Mouse (Mus musculus): Measurements from ENCODE around the gene Tmem132b.

Tmem132b gene

DNA sequence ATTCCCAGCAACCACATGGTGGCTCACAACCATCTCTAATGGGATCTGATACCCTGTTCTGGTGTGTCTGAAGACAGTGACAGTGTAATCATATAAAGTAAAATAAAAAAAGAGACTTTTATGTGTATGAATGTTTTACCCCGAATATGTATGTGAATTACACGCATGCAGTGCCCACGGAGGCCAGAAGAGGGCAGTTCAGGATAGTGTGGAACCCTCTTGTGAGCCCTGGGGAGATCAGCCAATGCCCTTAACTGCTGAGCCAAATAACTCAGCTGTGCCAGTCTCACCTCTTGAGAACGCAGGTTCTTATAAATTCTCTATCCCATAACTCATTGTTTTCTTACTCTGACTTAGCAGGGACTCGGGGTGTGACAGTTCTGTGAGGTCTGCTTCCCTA lies 12.9 kb upstream of the Tmem132b start:
- peak; percentile 52 for DNase-seq

DNA sequence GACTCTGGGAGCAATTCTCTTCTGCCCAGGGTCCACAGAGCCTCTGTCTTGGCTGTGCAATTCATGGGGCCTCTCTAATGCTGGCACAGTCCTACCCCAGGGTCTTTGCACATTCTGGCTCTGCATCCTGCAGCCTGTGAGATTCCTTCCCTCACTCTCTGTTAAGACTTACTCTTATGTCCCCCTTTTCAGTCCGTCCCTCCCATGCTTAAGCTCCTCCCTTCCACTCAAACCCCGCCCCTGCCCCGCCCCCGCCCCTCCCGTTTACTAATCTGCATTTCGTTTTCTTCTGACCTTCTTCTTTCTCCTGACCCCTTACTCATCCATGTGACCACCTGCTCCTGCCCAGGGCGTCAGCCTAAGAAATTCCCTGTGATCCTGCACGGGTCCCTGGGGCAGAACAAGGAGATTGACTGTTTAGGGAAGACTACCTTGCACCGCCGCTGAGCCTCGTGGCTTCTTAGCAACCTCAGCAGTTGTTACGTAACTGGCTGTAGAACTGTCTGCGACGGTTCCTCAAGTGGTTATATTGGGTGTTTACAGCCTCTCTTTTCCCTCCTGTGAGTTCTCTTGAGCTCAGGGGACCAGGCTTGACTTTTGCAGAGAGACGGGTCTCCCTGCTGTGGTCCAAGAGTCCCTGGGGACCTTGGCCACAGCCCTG lies 10.5 kb upstream of the Tmem132b start:
- DNase-seq = peak; percentile 67

DNA sequence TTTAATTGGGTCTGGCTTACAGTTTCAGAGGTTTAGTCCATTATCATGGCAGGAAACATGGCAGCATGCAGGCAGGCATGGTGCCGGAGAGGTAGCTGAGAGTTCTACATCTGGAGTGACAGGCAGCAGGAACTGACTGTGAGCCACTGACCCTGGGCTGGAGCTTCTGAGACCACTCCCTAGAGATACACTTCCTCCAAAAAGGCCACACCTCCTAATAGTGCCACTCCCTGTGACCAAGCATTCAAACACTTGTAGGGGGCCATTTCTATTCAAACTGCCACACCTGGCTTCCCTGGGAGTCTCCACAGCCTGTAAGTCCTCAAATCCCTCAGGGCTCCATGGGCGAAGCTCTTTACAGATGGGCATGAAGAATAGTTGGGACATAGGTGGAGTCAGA lies 8.2 kb upstream of the Tmem132b start:
- DNase-seq = no peak

DNA sequence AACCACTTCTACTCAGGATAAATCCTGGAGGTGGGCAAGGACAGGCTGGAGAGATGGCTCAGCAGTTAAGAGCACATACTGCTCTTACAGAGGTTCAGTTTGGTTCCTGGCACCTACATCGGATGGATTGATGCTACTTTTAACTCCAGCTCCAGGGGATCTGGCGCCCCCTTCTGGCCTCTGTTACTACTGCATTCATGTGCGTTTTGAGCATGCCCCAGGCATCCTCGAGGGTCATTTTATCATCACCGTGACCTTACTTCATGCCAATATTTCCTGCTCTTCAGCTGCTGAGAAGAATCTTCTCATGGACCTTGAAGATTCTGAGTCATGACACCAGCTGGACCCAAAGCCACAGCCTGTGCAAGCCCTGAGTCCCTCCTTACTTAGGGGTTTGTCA lies 6.1 kb upstream of the Tmem132b start:
- no peak for DNase-seq

DNA sequence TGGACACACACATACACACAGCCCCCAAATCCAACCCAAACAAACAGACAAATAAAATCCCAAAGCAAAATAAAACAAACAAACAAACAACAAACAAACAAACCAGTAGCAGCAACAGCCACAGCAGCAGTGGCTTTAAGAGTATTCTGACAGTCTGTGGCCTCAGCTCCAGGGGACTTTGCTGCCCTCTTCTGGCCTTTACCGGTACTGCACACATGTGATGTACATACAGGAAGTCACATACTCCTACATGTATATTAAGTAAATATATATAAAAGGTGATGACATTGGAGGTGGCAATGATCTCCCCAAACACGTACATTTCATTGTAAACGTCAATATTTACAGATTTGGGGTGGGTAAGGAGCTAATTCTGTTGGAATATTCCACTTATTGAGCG lies 5.1 kb upstream of the Tmem132b start:
- peak; percentile 38 for DNase-seq

DNA sequence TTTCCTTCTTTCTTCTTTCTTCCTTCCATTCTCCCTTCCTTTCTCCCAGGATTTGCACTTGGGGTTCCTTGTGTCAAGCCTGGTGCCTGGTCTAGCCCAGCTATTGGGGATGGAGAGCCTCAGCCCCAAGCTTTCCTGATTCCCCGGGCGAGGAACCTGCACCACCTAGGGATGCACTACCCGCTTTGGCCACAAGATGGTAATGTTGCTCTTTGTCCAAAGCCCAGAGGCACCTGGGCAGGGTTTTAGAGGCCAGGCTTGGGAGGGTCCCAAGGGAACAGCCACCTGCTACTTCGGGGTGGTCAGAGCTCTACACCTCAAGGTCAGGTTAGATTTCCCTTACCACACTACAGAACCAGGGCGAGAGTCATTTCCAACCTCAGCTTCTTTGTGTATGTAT lies 2.5 kb upstream of the Tmem132b start:
- DNase-seq = peak; percentile 66

DNA sequence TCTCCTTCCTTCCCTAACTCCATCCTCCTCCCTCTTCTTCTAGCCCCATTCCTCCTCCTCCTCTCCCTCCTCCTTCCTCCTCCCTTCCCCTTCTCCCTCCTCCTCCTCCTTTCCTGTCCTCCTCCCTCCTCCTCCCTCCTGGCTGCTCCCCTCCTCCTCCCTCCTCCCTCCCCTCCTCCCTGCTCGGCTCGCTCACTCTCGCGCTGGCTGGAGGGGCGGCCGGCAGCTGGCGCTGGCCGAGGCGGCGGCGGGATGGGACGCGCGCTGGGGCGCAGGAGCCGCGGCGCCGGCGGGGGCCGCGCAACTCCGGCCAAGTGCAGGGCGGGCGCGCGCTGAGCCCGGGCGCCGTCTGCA lies 594 bp downstream of the Tmem132b start:
- no peak for DNase-seq

DNA sequence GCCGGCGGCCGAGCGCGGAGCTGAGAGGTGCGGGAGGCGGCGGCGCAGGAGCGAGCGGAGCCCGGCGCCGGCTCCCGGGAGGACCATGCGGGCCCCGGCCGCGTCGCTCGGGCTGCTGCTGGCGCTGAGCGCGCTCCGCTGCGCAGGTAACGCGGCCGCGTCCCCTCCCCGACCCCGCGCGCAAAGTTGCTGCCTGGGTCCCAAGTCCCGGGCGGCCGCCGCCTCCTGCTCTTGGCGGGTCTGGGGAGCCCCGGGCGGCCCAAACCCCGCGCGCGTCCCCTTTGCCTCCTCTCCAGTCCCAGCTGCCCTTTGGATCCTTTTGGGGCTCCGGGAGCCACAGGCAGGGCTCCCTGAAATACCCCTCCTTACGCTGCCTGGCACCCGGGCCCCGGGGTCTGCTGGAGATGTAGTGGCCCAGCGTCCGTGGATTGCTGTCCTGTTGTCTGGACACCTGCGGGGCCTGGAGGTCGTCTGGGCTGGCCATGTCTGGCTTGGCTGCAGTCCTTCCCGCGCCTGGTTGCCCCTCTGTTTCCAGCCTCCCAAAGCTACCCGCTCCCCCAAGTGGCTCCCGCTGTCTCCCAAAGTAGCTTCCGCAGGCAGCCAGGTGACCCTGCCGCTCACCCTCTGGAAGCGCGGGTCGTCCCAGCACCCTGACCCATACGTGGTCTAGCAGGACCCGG lies 1.1 kb downstream of the Tmem132b start:
- DNase-seq = no peak

DNA sequence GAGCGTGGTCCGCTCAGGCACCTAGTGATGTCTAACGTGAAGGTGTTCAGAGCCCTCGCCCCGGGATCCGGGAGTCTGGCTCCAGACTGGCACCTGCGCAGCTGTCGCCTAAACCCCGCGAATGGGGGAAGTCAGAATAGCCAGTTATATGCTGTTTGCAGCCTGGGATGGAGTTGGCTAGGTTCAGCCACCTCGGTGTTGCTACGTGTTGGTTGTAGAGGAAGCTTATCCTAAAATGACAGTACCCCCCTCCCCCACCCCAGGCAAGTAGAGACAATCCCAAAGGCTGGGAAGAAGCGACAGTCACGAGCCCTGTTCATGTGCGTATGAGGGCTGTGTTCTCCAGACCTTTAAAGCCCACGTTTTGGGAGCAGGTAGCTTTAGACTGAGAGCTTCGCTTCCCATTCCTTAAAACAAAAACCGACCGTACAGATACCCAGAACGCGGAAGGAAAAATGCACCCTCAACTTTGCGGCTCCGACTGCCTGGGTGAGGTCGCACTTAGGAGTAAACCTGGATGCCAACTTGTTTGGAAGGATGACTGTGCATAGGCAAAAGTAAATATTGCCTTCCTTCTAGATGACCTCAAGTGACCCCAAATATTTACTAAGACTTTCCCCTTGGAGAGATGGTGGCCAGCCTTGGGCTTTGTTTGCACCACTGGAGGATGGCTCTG lies 1.8 kb downstream of the Tmem132b start:
- no peak for DNase-seq

DNA sequence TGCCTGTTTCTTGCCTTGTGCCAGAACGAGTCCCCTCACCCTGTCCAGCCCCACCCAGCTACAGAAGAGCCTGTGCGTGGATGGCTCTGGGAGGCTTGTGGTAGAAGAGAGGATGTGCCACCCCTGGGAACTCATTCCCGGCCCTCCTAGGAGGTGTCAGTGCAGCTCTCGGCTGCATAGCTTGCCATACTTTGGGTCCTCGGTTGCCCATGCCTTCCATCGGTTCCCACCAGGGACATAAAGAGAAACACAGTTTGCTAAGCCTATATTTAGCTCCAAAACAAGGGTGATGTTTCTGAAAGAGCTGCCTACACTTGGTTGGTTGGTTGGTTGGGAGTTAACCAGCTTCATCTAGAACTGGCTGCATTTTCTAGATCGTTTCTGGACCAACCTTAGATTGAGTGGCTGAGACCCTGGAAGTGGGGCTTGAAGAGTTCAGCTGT lies 2.6 kb downstream of the Tmem132b start:
- DNase-seq = no peak

DNA sequence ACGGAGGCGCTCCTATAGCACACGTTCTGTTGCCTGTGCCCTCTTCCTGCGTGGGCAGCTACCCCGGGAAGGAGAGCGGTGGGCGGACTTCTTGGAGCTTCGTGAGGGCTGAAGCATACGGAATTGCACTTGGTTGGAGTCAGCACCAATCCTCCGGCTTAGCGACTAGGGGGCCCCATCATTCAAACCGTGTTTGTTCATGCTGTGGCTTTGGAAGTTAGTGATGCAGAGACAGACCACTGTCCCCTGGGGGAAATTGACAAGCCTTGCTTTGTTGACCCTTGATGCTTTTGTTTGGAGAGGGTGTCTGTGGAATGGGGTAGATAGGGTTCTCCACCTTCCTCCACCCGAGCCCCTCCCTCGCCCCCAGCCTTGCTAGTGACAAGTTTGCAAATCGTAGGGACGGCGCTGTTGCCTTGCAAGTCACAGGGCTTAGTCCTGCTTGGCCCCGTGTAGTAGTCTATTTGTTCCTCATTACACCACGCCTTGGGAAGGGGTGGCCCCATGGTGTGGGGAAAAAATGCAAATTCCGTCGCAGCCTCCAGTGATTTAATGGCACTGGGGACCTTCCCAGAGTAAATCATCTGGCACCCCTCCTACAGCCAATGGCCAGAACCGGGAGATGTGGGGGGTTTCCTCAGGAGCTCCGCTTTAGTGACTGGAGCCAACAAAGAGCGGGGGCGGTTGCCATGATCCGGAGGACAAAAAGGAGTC lies 3.2 kb downstream of the Tmem132b start:
- no peak for DNase-seq

DNA sequence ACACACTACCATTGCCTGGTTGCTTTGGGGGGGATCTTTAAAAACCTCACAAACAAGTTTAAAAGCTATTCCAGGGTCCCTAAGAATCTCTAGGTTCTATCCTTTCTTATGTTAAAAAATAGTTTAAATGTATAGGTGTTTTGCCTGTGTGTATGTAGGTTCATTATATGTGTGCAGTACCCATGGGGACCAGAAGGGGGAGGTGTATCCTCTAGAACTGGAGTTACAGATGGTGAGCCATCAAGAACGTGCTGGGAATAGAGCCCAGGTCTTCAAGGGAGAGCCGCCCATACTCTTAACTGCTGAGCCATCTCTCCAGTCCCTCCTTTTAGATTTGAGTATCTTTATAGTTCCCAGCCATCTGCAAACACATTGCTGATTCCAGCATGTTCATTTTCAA lies 13.5 kb downstream of the Tmem132b start:
- no peak for DNase-seq

DNA sequence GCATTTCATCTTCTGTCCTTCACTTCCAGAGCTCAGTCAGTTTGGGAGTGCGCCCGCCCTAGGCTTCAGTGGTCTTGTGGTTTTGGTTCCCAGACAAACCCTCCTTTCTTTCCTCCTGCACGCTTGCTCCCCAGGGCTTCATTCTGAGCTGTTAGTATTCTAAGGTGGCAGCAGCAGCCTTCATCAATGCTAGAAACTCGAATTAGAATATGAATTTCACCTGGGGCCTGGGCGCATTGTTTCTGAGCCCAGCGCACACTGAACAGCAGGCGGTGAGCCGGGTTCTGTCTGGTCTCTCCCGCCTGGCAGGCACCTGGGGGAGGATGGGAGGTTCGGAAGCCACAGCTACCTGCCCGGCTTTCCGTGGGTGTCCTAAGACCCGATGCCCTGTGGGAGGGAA lies 14.7 kb downstream of the Tmem132b start:
- DNase-seq = no peak

DNA sequence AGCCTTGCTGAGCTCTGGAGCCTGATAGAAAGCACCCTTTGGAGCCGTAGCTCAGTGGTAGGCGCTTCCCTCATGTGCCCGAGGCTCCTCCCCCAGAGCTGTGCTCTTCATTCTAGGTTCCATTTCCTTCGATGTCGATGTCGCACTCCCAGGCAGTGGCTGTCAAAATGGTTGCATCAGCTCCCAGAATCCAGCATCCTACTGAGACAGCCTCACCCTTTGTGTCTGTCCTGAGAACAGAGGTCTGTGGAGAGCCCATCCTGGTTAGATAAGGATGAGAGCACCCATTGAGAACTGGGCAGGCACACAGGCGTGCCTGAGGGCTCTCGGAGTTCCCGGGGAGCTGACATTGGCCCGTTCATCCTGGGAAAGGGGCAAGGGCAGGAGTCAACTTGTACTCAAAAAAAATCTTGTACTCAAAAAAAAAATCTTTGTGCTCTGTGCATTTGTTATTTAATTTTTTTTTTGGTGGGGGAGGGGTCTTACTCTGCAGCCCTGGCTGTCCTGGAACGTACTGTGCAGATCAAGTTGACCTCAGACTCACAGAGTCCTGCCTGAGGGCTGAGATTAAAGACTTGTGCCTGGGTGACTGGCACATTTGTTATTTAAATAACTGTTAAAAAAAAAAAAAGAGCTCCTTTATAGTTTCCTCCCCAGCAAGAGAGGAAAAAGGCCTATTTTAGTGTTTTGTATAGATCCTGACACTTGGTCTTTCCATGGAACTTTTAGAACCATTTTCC lies 18.3 kb downstream of the Tmem132b start:
- DNase-seq = no peak

DNA sequence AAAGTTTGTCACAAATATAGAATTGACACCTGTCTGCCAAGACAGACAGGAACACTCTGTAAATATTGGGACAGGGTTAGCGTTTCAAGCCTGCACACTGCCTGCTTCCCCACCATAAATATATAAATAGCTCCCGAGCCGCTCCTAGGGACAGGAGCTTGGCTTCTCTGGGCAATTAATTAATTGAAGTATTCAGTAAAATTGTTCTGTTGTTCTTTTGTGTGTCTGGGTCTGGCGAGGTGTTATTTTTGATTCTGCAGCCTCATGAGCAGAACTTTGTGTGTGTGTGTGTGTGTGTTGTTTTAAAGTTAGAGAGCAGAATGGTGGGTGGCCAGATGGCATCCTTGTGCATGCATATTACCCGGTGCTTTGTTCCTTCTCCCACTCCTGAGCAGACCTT lies 24.2 kb downstream of the Tmem132b start:
- DNase-seq = no peak

DNA sequence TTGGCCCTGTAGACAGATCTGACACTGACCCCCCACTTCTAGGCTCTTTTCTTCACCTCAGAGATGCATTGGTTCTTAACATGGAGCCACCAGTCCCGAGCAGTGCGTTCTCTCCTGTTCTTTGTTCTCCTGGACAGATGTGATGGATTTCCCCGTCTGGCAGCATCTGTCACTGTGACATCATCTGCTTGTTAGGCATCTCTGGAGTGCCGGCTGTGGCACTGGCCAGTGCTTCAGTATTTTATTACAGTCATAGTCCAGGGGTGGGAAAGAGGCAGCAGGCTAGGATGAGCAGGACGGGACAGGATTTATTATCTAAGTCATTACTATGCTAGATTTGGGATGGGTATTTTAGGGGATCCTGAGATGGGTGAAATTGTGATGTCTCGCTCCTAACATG lies 31.9 kb downstream of the Tmem132b start:
- no peak for DNase-seq

DNA sequence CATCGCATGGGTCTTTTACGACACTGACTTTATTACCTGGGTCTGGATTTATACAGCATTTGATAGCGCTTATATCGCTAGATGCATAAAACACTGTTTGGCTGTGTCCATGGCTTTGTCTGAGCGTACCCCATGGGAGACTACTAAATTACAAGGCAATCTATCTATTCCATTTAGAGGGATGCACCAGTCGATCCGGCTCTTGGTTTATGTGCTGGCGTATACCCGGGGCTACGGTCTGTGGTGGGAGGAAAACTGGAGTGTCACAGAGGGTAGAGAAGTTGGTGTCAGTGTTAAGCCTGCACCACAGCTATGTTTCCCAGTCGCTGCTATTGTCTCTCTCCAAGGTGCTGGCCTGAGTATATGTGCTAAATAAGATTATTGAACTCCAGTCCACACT lies 34.2 kb downstream of the Tmem132b start:
- no peak for DNase-seq

DNA sequence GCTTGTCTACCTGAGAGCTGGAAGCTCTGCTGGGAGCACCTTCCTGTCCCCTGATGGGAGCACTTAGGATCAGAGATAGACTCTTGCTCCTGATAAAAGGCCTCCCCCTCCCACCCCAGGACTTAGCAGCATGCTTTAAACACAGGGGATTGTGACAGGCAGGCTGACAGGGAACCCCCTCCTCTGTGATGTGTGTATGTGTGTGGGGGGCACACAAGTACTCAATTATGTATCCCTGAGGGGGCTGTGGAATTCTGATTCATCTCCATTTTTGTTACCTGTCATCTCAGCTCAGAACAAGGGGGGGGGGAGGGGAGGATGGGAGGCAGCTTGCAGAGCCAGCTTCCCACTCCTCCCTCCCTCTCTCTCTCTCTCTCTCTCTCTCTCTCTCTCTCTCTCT lies 36.9 kb downstream of the Tmem132b start:
- DNase-seq = no peak

DNA sequence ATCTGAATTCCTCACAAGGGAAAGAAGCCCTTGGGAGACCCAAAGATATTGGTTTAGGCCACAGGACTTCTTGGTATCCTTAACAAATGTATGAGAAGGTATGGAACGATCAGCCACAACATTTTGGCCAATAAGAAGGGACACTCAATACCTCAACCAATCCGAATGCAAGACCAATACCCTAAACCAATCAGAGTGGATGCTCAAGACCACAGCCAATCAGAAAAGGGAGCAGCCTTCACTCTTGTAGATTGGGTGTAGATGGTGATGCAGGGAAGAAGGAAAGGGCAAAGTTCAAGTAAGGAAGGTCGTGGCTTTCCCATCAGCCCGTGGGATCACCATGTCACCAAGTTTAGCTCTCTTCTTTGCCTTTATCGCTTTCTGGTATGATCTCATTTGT lies 40.4 kb downstream of the Tmem132b start:
- DNase-seq = no peak

DNA sequence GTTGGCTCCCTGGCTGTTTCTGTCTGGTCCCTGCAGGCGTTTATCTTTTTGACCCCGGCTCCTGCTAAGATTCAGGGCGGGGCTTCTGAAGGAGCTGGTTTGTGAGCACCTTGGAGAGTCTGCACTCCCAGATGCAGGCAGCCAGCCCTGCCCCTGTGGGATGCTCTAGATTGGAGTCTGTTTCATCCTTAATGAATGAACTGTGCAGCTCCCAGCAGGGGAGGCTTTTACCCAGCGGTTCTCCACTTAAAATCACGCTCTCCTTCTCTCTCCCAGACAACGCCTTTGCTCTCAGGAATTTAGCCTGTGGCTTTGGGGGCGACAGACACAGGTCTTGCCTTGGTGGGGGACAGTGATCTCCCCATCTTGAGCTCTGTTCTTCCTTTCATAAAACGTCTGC lies 43.3 kb downstream of the Tmem132b start:
- DNase-seq = no peak

DNA sequence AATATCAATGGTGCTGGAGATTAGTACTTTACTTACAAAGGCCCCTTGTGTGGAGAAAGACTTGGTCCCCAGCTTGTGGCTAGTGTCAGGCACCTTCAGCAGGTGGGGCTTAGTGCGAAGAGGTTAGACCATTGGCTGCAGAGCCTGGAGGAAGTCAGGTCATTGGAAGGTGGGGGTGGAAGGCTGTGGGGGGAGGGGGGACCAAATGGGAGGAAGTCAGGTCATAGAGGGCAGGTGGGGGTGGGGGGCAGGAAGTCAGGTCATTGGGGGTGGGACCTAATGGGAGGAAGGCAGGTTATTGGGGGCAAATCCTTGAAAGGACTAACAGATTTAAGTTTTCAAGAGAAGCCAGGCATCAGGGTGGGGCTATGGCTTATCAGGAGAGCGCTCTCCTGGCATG lies 44.3 kb downstream of the Tmem132b start:
- no peak for DNase-seq

DNA sequence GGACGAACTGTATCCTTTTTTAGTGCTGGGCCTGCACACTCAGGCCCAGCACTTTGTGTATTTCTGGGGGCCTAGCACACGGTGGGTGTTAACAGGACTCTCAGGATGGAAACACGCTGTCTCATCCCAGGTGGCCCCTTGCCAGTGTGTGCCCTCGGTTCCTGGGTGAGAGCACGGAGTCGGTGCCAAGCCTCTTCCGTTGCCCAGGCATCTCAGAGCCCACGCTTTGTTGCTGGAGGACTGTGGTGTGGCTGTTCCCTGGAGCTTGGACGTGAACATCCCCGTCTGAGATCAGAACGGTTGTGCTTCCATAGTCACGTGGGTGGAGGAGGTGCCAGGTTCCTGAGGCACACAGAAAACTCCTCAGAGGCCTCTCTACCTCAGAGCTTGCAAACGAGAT lies 47.1 kb downstream of the Tmem132b start:
- DNase-seq = no peak

DNA sequence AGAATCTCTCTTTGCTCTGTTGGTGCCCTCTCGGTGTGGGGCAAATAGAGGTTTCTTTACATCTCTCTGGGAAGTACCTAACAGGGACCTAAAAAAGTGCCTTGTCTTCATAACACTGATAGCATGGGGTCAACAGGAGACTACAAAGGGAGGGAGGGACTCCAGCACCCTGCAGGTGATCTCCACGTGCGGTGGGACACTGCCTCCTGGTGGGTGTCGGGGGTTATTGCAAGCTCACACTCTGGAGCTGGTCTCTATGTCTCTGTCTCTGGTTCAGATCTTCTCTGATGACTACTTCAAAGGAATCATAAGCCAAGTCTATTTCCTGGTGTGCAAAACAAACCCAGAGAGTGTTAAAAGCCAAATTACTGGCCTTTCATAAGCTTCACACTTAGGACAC lies 47.6 kb downstream of the Tmem132b start:
- DNase-seq = no peak
